Mouse (Mus musculus) T-cell, adult 2 months (primary cell): Measurements from ENCODE around the gene Dpyd.

Source experiments
- DNase-seq: peaks from one replicate; pipeline ENCODE4 v3.0.0; 2022; ENCODE audit warnings: low spot score

Gene Dpyd

GRCm38 (mm10) chr3:119361555-119362385 lies 799.8 kb downstream of the Dpyd start:
- DNase-seq = no peak

- no peak for DNase-seq
These were observed 800.5 kb downstream of the Dpyd start for GRCm38 (mm10) chr3:119362392-119362791.

- DNase-seq = no peak
These were observed 807.0 kb downstream of the Dpyd start for GRCm38 (mm10) chr3:119368931-119369330.

- no peak for DNase-seq
These were observed 819.2 kb downstream of the Dpyd start for GRCm38 (mm10) chr3:119381119-119381518.

- DNase-seq = no peak
These were observed 820.5 kb downstream of the Dpyd start for GRCm38 (mm10) chr3:119382395-119382794.

- DNase-seq = no peak
These were observed 825.6 kb downstream of the Dpyd start for GRCm38 (mm10) chr3:119387332-119388105.

GRCm38 (mm10) chr3:119397205-119397604 lies 835.3 kb downstream of the Dpyd start:
- DNase-seq = no peak

- DNase-seq = no peak
These were observed 841.2 kb downstream of the Dpyd start for GRCm38 (mm10) chr3:119402836-119403728.

- DNase-seq = no peak
These were observed 857.3 kb downstream of the Dpyd start for GRCm38 (mm10) chr3:119419087-119419709.

GRCm38 (mm10) chr3:119419745-119420144 lies 857.8 kb downstream of the Dpyd start:
- DNase-seq = no peak

GRCm38 (mm10) chr3:119431339-119431738 lies 869.4 kb downstream of the Dpyd start:
- DNase-seq = no peak

- DNase-seq = no peak
These were observed 869.8 kb downstream of the Dpyd start for GRCm38 (mm10) chr3:119431757-119432156.

GRCm38 (mm10) chr3:119447559-119447958 lies 885.6 kb downstream of the Dpyd start:
- DNase-seq = no peak

GRCm38 (mm10) chr3:119464073-119464472 lies 902.1 kb downstream of the Dpyd start:
- DNase-seq = no peak

GRCm38 (mm10) chr3:119464479-119464878 lies 902.5 kb downstream of the Dpyd start:
- no peak for DNase-seq

GRCm38 (mm10) chr3:119467723-119468122 lies 905.8 kb downstream of the Dpyd start:
- no peak for DNase-seq
